Mouse (Mus musculus) adrenal gland, postnatal 10 days (tissue): Measurements from ENCODE around the gene Fcrl1. TPM values are rescaled to one million over a fixed set of nuclear protein-coding genes. Genes with fewer than 3 reads are reported as not detected.
A peak's percentile ranks its signal among the peaks of the same experiment; 100 is the strongest.
"Not testable (repeated sequence)": the region's sequence is repeated elsewhere in the genome, so short reads cannot be mapped to it uniquely, and the experiment has no call there.

ENCODE experiments used
- DNase-seq: peaks from one replicate; pipeline ENCODE4 v3.0.0; 2021; ENCODE audit warnings: mixed read lengths
- long read RNA-seq, 2 experiments: library from polyadenylated mRNA; stranded (forward); transcript quantifications; one replicate each; pipeline ENCODE4 v2.0.0; 2021
- total RNA-seq, 2 experiments: library from RNA; stranded (reverse); gene quantifications; 2 replicates each; pipeline ENCODE4 v1.2.3; 2021

Fcrl1 gene
- 1 to 10 TPM; 1.8 to 1.9 TPM for total RNA-seq
- long read RNA-seq, experiment 1, partial matches to known transcripts: 0 of 1 reads
- long read RNA-seq, experiment 1, other reads (novel, unspliced or antisense): 1 of 1 reads
- long read RNA-seq, experiment 2: 0 reads

DNA sequence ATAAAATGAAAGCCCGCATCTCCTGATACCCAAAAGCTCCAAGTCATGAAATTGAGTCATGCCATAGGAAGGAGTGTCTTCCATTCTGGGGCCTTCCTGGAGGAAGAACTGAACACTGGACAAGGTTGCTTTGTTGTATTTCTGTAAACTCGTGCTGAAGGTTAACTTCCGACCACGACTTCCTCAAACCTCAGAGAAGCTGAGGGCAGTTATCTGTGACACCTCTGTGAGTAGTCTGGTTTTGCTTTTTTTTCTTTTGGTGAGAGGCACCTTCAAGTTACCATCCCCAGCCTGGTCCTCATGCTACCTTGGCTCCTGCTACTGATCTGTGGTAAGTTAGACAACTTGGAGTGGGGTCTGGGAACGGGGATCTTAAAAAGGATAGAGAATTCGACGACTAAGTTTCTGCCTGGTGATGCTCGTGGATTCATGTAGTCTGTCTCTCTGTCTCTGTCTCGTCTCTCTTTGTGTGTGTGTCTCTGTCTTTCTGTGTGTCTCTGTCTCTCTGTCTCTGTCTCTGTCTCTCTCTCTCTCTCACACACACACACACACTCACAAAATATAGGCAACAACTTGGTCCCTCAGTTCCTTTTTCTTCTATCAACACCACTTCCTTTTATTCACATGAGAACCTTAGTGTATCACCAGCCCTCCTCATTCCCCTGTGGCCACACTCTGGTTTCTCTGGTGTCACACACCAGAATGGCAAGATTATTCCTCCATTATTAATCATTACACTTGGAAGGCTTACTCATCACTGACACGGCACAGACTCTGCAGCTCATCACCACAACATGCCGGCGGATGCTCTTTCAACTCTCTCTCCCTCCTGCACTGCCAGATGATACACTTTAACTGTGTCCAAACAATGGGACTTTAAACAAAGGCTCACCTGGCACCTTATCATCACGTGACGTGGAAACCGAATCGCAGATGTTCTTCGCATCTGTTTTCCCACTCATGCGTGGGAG, at the start of gene Fcrl1:
TSS of gene Fcrl1 (plus strand) at position 193 of the 971 bp plus-strand sequence.
- DNase-seq: no peak

DNA sequence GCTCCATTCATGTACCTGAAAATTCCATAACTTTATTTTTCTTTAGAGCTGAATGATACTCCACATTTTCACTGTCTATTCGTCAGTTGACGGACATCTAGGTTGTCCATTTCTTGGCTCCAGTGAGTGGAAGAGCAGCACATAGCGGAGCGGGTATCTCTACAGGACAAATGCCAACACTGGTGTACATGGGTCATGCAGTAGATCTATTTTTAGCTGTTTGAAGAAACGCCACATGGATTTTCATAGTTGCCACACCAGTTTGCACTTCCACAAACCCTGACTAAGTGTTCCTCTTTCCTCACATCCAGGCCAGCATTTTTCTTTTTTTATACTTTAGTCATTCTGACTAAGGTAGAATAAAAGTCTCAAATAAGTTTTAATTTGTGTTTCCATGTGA, 38.3 kb upstream of the Fcrl1 start:
- DNase-seq: no peak

DNA sequence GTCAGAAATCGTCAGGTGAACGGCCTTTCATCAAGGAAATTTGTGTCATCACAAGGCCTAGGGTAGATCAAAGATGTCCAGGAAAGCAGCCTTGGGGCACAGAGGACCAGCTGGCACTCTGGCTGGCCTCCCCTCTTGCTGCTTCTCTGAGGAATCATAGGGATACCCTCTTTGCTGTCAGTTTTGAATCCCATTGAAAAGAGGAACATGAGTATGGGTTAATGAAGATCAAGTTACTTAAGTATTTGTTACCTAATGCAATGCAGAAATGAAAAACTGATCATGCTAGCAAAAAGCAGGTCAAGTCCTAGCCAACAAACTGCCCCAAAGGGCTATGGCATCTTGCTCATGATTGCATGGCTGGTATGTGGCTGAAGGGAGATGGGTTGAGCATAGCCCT, 25.2 kb upstream of the Fcrl1 start:
- not testable (repeated sequence) for DNase-seq

DNA sequence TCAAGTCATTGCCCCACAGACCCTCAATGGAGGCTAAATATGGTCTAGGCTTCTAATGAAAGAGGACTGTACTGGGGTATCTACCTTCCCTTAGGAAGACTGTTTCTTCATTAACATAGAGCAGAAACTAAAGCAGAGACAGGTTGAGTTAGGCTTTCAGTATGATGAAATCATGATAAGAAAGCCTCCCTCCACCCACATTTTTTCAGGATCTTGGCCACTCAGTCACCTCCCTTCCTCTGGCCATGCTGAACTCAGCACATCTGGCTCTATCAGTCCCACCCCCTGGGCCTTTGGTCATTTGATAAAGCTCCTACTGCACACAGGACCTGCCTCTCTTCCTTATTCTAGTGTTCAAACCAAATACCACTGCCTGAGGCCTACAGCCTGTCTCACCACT, 18.6 kb upstream of the Fcrl1 start, which contains the start of gene Cd5l:
TSS of gene Cd5l (plus strand) at position 301 of the 400 bp plus-strand sequence.
- no peak for DNase-seq

DNA sequence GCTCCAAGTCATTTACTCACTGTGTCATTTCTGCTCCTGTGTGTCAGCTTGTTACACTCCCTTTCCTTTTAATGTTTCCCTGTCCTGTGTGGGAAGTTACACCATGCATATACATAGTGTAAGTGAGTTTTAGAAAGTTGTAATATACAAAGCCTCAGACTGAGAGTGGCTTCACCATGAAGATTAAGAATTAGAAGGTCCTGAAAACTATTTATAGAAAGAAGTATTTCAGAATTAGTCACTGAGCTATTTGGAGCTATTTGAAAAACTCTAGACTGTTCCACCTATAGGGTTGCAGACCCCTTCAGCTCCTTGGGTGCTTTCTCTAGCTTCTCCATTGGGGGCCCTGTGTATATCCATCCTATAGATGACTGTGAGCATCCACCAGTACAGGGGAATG, 17.0 kb upstream of the Fcrl1 start:
- DNase-seq: no peak

DNA sequence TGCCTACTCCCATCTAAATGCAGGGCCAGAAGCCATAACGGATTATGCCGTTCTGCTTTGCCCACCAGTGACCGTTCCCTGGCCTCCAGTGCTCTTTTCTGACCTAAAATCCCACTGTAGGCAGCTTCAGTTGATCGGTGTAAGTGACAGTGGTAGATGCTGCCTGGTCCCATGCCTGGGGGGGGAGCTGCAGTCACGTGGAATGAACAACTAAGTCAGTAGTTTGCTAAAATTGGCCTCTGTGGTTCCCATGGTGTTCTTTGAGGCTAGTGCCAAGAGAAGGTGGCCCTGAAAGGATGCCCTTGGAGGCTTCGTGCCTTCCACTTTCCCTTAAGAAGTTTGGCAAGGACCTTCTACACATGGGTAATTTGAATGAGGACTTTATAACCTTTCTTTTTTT, 15.7 kb upstream of the Fcrl1 start:
- DNase-seq: no peak

DNA sequence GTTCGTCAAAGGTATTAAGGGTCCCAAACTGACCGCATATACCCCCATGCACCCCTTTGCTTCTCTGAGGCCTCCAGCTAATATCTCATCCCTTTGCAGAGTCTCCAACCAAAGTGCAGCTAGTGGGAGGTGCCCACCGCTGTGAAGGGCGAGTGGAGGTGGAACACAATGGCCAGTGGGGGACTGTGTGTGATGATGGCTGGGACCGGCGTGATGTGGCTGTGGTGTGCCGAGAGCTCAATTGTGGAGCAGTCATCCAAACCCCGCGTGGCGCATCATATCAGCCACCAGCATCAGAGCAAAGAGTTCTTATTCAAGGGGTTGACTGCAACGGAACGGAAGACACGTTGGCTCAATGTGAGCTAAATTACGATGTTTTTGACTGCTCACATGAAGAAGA, 10.5 kb upstream of the Fcrl1 start:
- no peak for DNase-seq

DNA sequence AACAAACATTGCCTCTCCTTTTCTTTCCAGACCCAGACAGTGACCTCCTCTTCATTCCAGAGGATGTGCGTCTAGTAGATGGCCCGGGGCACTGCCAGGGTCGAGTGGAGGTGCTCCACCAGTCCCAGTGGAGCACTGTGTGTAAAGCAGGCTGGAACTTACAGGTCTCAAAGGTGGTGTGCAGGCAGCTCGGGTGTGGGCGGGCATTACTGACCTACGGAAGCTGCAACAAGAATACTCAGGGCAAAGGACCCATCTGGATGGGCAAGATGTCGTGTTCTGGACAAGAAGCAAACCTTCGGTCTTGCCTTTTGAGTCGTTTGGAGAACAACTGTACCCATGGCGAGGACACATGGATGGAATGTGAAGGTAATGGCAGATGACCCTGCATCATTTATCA, 8.7 kb upstream of the Fcrl1 start:
- no peak for DNase-seq

DNA sequence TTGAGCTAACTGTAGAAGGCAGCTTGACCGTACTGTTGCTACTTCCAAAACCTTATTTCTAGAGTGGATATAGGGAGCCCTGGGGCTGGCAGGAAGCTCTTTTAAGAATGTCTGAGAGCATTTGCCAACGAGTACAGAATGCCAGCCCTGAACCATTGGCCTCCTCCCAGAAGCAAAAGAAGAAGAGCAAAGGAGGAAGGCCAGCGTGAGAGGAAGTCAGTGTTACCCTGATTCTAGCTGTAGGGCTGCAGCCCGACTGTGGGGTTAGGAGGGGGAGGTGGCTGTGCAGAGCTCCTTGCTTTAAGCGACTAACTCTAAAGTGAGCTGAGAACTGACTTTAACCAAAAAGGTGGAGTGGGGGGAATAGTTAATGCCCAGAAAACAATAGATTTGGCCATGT, 7.0 kb upstream of the Fcrl1 start:
- DNase-seq: no peak

DNA sequence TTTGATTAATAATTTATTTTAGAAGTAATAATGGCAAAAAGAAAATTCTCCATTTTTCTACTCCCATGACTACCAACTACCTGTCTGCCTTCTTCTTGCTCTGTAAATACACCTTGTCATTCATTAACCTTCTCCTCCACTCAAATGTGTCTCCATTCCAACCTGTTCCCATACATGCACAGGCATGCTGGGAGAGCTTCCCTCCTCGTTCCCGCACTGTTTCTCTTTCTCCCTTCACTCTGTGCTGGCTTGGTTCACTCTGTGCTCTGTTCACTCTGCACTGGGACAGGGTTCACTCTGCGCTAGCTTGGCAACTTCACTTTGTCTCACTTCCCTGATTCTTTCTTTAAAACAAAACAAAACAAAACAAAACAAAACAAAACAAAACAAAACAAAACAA, 1.0 kb downstream of the Fcrl1 start:
- no peak for DNase-seq

DNA sequence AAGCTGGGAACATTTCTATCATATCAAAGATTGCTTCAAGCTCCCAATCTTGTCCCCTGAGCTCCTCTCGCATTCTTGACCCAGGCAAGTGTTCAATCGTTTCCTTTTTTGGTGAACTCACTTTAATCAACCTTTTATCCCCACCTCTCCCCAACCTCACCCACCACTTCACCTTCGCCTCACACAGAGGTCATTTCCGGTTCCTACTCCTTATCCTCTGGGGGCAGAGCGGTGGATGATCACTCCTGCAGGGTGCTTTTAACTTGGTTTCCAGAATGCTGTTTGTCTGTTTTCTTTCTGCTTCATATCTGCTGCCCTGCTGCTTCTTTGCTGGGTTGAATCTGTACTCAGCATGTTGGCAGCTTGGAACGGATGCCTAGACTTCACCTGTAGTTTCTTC, 1.5 kb downstream of the Fcrl1 start:
- no peak for DNase-seq

DNA sequence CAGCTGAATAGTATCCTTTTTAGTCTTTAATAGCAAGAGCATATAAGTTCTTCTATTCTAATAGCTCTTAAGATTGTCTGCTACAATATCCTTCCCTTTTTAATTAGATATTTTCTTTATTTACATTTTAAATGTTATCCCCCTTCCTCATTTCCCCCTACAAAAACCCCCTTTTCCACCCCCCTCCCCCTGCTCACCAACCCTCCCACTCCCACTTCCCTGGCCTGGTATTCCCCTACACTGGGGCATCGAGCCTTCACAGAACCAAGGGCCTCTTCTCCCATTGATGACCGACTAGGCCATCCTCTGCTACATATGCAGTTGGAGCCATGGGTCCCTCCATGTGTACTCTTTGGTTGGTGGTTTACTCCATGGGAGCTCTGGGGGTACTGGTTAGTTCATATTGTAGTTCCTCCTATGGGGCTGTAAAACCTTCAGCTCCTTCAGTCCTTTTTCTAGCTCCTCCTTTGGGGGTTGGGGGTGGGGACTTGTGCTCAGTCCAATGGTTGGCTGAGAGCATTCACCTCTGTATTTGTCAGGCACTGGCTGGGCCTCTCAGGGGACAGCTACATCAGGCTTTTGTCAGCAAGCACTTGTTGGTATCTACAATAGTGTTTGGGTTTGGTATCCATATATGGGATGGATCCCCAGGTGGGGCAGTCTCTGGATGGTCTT, 3.6 kb downstream of the Fcrl1 start:
- peak; percentile 18 for DNase-seq

DNA sequence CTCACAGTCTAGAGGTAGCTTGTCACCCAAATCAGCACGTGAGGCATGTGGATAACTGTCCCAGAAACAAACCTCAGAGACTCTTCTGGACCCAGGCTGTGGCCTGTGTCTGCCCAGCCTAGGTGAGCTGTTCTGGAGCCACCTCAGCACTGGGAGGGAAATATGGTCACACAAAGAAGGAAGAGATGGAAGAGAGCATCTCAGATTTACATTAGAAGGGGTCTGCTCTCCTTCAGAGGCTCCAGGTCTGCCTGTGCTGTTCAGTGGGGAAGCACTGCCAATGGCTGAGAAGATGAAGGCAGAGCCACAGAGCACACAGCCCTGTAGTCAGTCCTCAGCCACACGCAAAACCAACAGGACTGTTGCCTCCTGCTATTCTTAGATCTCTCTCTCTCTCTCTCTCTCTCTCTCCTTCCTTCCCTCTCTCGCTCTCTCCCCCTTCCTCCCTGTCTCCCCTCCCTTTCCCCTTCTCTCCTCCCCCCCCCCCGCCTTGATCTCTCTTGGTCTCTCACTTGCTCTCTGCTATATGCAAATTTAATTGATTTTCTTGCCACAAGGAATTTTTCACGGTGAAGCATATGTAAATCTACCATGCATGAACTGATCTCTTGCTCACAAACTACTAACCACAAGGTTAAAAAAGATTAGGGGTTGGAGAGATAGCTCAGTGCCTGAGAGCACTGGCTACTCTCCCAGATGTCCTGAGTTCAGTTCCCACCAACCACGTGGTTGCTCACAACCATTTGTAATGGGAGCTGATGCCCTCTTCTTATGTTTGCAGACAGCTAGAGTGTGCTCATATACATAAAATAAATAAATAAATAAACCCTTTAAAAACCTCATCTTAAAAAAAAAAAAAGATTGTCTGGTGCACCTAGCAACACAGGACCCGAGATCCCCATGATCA, 5.9 kb downstream of the Fcrl1 start:
- no peak for DNase-seq

DNA sequence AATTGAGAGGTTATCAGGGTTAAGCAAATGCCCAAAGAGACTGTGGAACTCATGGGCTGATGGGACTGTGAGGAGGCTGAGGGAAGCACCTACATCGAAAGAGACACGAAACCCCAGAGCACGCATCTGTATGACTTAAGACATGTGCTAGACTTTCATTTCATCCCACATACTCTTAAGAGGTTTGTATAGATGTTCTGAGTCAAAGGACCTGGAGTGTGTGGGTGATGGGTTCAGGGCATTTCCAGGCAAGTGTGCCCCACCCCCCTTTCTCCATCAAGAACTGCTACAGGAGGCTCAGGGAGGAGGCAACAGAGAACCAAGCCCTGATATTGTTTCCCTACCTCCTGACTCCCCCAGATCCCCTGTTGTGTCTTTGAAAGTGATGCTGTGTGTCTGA, 7.1 kb downstream of the Fcrl1 start:
- DNase-seq: no peak

DNA sequence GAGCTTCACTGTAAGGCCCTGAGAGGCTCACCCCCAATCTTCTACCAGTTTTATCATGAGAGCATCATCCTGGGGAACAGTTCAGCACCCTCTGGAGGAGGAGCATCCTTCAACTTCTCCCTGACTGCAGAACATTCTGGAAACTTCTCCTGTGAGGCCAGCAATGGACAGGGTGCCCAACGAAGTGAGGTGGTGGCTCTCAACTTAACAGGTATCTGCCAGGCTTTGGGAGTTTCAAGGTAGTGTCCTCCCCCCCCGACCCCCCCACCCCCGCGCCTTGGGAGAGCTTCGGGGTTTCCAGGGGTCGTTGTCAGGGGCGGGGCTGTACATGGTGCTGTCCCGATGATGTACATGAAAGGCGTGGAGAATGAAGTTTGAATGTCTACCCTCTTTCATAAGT, 8.9 kb downstream of the Fcrl1 start:
- no peak for DNase-seq

DNA sequence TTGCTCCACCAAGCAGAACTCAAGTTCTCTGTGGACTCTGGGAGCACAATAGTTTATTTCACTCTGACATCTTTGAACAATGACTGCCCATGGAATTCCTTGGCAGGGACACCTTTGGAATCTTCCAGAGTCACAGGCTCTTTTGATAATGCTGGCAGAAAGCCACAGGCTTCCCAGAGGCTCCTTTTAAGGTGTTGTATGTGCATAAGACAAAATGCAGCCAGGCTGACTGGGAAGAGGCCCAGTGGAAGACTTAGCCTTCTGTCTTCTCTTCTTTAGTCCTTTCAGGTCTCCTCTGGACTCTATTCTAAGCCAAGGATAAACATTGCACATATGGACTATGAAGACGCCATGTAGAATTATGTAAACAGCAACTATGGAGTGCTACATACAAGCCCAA, 14.7 kb downstream of the Fcrl1 start:
- DNase-seq: no peak

DNA sequence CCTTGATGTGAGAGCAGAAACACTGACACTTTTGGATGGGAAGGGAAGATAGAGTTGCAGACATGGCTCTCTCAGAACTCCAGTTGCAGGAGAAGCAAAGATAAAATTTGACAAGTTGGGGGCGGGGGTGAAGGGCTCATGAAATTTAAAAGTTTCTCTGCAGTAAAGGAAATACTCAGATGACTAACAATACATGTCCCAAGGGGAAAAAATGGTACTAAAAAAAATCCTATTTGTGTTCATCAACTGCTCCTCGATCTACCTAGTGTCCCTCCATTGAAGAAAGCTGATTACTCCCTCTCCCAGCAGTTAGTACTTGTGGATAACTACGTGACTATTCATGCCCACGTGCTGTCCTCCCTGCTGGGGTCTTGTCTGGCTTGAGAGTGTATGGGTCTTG, 22.6 kb downstream of the Fcrl1 start:
- no peak for DNase-seq

DNA sequence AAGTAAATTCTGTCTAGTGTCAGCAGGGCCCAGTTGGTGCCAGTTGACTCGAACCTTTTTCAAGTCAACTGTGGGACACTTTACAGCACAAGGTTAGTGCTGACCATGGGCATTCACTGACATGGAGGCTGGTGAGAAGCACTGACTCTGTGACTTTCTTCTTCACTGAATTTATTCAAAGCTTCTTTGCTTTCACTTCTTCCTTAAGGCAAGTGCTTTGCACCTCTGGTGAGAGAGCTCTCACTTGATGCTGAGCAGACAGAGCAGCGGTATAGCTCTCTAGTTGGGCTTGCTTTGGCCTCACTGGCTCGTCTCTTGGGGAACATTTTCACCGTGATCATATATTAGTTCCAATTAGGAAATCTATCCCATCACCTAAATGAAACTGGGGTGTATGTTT, 23.7 kb downstream of the Fcrl1 start:
- no peak for DNase-seq

DNA sequence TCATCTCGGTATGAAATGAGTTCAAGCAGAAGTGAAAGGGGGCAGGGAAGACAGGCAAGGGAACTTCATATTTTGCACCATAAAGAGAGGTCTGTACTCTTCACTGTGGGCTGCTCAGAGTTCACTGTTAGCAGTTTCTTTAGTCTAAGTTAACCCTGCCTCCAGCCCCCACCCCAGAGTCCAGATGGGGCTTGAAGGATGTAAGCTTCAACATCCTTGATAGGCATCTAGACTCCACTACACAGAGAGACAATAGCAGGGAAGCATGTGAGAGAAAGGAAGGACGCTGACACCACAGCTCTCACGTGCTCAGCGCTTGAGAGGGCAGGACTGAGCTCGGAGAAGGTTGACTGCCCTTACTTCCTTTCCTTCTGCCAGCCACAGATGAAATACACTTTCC, 25.1 kb downstream of the Fcrl1 start:
- DNase-seq: no peak

DNA sequence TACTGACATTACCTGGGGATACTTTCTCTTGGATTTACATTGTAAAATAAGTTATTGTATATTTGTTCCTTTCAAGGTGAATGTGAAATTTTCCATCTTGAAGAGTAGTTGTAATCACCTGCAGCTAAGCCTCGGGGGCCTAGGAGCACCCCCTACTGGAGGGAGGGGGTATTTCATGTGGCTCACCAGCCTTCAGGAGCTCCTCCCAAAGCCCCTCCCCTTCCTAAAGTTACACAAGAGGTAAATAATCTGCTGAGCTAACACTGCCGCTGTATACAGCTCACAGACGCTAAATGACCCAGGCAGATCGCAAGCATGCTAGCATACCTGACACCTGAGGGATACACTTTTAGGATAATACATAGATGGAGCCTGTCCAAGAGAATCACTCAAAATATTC, 32.0 kb downstream of the Fcrl1 start:
- DNase-seq: peak; percentile 36

DNA sequence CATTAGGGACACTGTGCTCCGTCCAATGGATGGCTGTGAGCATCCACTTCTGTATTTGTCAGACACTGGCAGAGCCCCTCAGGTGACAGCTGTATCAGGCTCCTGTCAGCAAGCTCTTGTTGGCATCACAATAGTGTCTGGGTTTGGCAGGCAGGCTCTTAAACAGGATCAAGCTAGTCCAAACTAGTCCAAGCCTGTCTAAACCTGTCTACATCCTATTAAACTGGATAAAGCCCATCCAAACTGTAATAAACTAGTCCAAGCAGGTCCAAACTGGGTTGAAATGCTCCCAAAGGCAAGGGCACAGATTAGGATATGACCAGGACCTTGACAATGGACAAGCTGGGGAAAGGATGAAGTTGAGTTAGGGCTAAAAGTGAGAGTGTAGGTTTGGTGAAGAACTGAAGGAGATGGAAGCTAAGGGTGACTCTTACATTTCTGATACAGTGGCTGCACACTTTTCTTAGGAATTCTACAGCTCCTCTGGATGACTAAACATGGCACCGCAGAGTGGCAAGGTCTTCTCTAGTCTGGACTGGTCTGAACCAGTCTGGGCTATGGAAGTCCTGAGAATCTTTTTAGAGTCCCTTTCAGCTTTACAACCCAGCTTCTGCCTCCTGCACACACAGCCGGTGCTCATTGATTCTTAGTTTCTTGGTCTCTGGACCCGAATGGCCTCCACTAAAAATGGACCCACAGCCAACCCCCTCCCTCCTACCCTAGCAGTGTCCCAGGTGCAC, 33.2 kb downstream of the Fcrl1 start:
- DNase-seq: no peak

DNA sequence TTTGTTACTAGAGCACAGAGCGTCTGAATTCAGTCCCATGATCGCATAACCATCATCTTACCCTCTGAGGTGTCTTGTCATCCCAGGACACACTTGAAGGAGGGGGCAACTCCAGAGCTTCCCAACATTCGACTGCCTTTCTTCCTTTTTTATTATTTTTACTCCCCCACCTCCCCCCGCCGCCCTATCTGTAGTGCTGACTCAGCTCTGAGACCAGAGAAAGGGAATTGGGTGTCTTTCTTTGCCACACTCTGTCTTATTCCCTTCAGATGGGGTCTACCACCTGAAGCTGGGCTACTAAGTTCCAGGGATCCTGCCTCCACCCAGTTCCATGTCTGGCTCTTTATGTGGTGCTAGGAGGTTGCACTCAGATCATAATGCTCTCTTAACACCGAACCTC, 34.4 kb downstream of the Fcrl1 start:
- no peak for DNase-seq
